Mouse (Mus musculus) left cerebral cortex, adult 8-10 months (tissue): ENCODE measurements around the gene Rhbdl2. TPM values are rescaled to one million over a fixed set of nuclear protein-coding genes. Genes with fewer than 3 reads are reported as not detected.

ENCODE experiments used
- DNase-seq, 2 experiments: peaks; one replicate each; pipeline ENCODE4 v3.0.0; 2022; ENCODE audit warnings: low spot score in 2 of 2
- total RNA-seq, 4 experiments: library from RNA; stranded (reverse); gene quantifications; 2 replicates each; pipeline ENCODE4 v1.2.4; 2022

The Rhbdl2 gene
- total RNA-seq, 4 experiments from 2014 or later, result 0.40 to 0.94 (median 0.80) TPM

- DNase-seq, result no peak
Measured at GRCm38 (mm10) chr4:123812525-123812924, 24.9 kb downstream of the Rhbdl2 start.

- no peak for DNase-seq
Measured at GRCm38 (mm10) chr4:123814030-123814501, 26.4 kb downstream of the Rhbdl2 start.

- no peak for DNase-seq
Measured at GRCm38 (mm10) chr4:123819093-123819610, 31.5 kb downstream of the Rhbdl2 start.

- no peak for DNase-seq
Measured at GRCm38 (mm10) chr4:123842126-123842525, 54.5 kb downstream of the Rhbdl2 start.

GRCm38 (mm10) chr4:123856888-123857287 lies 69.2 kb downstream of the Rhbdl2 start:
- DNase-seq, result no peak

GRCm38 (mm10) chr4:123858090-123858489 lies 70.4 kb downstream of the Rhbdl2 start:
- DNase-seq, result no peak

- DNase-seq, result no peak
Measured at GRCm38 (mm10) chr4:123859379-123859778, 71.7 kb downstream of the Rhbdl2 start, which contains the start of gene 4933427I04Rik. 4933427I04Rik (plus strand) TSS chr4:123859679.

- no peak for DNase-seq
Measured at GRCm38 (mm10) chr4:123859803-123860202, 72.1 kb downstream of the Rhbdl2 start.

- no peak for DNase-seq
Measured at GRCm38 (mm10) chr4:123860621-123861020, 72.9 kb downstream of the Rhbdl2 start.

Other genes with a start within 250 kb of the Rhbdl2 start
- gene Macf1, start 103.5 kb upstream of the Rhbdl2 start, total RNA-seq, result 100 to 1,000 TPM; 214 to 262 (median 235) TPM
- 100 to 1,000 TPM; 156 to 202 (median 174) TPM for gene Ndufs5, start 69.7 kb upstream of the Rhbdl2 start, total RNA-seq
- 10 to 100 TPM; 50.2 to 59.8 (median 52.1) TPM for gene Akirin1, start 37.5 kb upstream of the Rhbdl2 start, total RNA-seq
- under 1 TPM in 1 of 4 experiments, not detected in 3; 0.16 TPM for gene 4933427I04Rik, start 71.8 kb downstream of the Rhbdl2 start, total RNA-seq
- gene Mycbp, start 117.0 kb downstream of the Rhbdl2 start, total RNA-seq, result 10 to 100 TPM in 2 of 4 experiments, 1 to 10 TPM in 2; 6.9 to 12.3 (median 9.6) TPM
- gene Rragc, start 129.6 kb downstream of the Rhbdl2 start, total RNA-seq, result 10 to 100 TPM; 66.4 to 69.6 (median 67.6) TPM
- gene 4930535I16Rik, start 130.1 kb downstream of the Rhbdl2 start, total RNA-seq, result not detected